Mouse (Mus musculus): ENCODE data around the gene Cnnm2. TPM values are rescaled to one million over a fixed set of nuclear protein-coding genes. Genes with fewer than 3 reads are reported as not detected.

Gene Cnnm2
- polyA plus RNA-seq, 1 experiment from 2014 or later: 3.9 TPM

DNA sequence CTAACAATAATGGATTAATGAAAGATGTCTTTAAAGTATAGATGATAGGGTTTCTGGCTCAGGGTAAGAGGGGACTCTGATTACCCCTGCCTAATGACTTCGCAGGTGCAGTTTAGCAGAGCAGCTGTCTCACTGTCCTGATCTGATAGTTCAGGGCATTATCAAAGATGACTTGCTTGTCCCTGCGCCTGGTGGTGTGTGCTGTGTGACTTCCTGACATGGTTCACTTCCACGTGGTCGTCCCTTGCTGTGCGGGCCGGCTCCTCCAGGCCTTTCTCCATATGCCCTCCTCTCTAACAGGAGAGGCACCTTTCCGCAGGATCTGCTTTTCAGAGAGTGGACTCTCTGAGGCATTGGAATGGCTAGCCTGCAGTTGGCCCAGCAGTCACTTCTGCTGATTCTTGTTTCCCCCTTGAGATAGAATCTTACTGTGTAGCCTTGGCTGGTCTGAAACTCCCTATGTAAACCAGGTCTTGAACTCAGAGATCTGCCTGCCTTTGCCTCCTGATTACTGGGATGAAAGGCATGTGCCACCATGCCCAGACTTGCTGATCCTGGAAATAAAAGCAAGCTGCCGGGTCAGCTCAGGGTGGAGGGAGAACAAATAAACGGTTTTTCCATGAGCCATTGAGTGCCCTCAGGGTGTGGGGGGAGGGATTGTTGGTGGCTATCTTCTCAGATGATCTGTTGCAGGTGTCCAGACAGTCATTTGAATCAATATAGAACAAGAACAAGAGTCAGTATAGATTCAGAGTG is 44.7 kb downstream of the Cnnm2 start:
- H3K4me3 ChIP-seq (replicated peaks): no peak overlapping the region
- no peaks in the 10 kb centered on the region for H3K36me3 ChIP-seq (replicated peaks)
- no peak overlapping the region for H3K4me2 ChIP-seq
- no peak overlapping the region for H3K27ac ChIP-seq
- no peaks in the 10 kb centered on the region for H3K9me3 ChIP-seq
- WGBS: 72% methylated on average over 9 of the region's 9 CpGs
- H3K4me1 ChIP-seq: peaks cover 2% of the 10 kb centered on the region; the same call in 1 of the 2 replicates
- no peaks in the 10 kb centered on the region for H3K27me3 ChIP-seq
- ATAC-seq (ENCODE audit: low FRiP score): no peak
- H3K9ac ChIP-seq: no peak overlapping the region

DNA sequence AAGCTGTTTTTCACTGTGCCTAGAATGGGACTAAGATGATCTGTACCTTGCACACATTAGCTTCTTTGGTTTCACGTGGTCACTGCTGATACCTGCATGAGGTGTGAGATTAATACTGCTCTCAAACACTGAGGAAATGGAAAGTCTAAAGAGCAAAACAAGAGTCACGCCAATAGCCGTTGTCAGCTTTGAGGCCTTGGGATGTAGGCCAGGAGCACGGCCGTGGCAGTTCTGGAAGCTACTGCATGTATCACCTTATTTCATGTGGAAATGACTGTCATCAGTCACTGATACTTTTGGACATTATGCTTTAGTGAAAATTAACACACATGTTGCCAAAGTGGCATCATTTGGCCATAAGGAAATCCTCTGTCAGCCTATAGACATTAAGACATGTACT is 46.9 kb downstream of the Cnnm2 start:
- Histone ChIP-seq H3K9me3 (no peaks in the 10 kb centered on the region), H3K9ac (no peak overlapping the region), H3K36me3 (replicated peaks) (no peaks in the 10 kb centered on the region), H3K4me3 (replicated peaks) (no peak overlapping the region), H3K4me1 (no peaks in the 10 kb centered on the region), H3K27ac (no peak overlapping the region), H3K27me3 (no peaks in the 10 kb centered on the region), H3K4me2 (no peak overlapping the region)
- WGBS: 95% methylated on average over 5 of the region's 5 CpGs
- ATAC-seq (ENCODE audit: low FRiP score): no peak

DNA sequence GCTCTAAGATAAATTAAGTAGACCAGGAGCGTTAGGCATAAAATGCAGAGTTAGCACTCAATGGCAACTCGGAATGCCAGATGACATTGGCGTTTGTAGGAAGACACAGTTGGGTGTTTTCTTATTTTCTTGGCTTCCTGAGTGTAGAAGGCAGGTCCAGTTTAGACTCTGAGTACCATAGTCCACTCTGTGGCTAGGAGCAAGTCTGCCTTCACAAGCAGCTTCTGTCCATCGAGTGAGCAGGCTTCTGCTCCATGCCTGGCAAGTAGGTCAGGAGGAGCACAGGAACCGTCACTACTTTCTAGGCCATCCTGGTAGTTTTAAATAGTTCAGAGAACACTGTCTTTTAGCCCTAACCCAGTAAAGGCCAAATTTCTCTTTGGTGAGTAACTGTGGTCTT is 47.6 kb downstream of the Cnnm2 start:
- Histone ChIP-seq H3K27ac (no peak overlapping the region), H3K4me1 (no peaks in the 10 kb centered on the region), H3K4me3 (replicated peaks) (no peak overlapping the region), H3K36me3 (replicated peaks) (no peaks in the 10 kb centered on the region), H3K9ac (no peak overlapping the region), H3K4me2 (no peak overlapping the region), H3K9me3 (no peaks in the 10 kb centered on the region), H3K27me3 (no peaks in the 10 kb centered on the region)
- 92% methylated on average over 5 of the region's 5 CpGs for WGBS
- no peak for ATAC-seq (ENCODE audit: low FRiP score)

DNA sequence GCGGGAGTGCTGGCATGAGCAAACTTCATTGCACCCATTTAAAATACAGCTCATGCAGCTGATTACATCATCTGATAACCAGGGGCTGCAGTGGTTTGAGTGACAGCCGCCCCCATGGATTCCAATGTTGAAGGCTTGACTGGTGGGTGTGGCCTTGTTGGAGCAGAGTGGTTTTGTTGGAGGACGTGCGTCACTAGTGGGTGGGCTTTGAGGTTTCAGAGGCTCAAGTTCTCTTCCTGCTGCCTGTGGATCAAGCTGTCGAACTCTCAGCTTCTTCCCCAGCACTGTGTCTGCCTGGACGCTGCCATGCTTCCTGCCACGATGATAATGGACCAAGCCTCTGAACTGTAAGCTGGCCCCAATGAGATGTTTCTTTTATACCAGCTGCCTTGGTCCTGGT is 57.9 kb downstream of the Cnnm2 start:
- Histone ChIP-seq H3K4me2 (no peak overlapping the region), H3K4me1 (no peaks in the 10 kb centered on the region), H3K9me3 (no peaks in the 10 kb centered on the region), H3K36me3 (replicated peaks) (no peaks in the 10 kb centered on the region), H3K9ac (no peak overlapping the region), H3K27me3 (no peaks in the 10 kb centered on the region), H3K27ac (no peak overlapping the region), H3K4me3 (replicated peaks) (no peak overlapping the region)
- no peak for ATAC-seq (ENCODE audit: low FRiP score)
- WGBS: 71% methylated on average over 7 of the region's 7 CpGs

- Histone ChIP-seq H3K4me3 (replicated peaks) (no peak overlapping the region), H3K4me1 (no peaks in the 10 kb centered on the region), H3K27me3 (no peaks in the 10 kb centered on the region), H3K27ac (no peak overlapping the region), H3K36me3 (replicated peaks) (no peaks in the 10 kb centered on the region), H3K9ac (no peak overlapping the region), H3K9me3 (no peaks in the 10 kb centered on the region), H3K4me2 (no peak overlapping the region)
- 92% methylated on average over 4 of the region's 4 CpGs for WGBS
- no peak for ATAC-seq (ENCODE audit: low FRiP score)
Observed at GRCm38 (mm10) chr19:46822491-46822890, 61.1 kb downstream of the Cnnm2 start.

DNA sequence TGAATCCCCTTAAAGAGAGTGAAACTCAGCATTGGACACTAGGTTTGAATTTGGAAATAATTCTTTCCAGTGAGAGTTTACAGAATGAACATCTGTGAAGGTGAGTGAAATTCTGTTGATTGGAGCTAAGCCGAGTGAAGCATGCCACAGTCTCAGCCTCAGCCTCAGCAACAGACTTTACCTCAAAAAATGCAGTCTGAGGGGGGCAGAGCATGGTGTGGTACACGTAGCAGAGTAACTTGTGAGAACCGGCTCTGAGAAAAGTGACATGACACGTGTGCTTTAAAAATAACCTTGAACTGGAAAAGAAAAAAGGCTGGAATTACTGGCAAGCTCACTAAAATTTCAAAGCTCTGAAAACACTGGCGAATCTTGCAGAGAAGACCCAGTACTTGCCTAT is 62.4 kb downstream of the Cnnm2 start:
- no peaks in the 10 kb centered on the region for H3K27me3 ChIP-seq
- no peak for ATAC-seq (ENCODE audit: low FRiP score)
- H3K27ac ChIP-seq: no peak overlapping the region

DNA sequence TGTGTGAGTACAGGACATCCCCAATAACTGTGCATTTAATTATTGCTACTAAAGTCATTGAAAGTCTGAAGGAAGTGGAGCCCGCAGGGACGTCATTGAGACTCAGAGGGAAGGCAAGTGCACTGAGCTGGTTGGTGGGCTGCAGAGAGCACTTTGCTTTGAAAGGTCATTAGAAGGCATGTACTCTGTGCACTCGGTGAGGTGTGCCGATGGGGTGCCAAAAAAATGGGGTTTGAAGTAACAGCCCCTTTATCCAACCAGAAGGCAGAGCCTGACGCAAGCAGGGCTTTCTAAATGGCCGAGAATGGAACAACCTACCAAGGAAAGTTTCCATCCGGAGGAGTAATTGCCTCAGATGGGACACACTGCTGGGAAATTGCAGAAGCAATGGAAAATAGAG is 63.5 kb downstream of the Cnnm2 start:
- no peaks in the 10 kb centered on the region for H3K4me1 ChIP-seq
- H3K27me3 ChIP-seq: no peaks in the 10 kb centered on the region
- no peaks in the 10 kb centered on the region for H3K9me3 ChIP-seq
- no peak for ATAC-seq (ENCODE audit: low FRiP score)
- H3K9ac ChIP-seq: no peak overlapping the region
- no peak overlapping the region for H3K4me3 ChIP-seq (replicated peaks)
- H3K27ac ChIP-seq: no peak overlapping the region
- 77% methylated on average over 7 of the region's 7 CpGs for WGBS
- no peaks in the 10 kb centered on the region for H3K36me3 ChIP-seq (replicated peaks)
- H3K4me2 ChIP-seq: no peak overlapping the region

More for the DNA sequence above, 62.4 kb downstream of the Cnnm2 start:
- H3K36me3 ChIP-seq (replicated peaks): no peaks in the 10 kb centered on the region
- 82% methylated on average over 5 of the region's 5 CpGs for WGBS
- H3K9me3 ChIP-seq: no peaks in the 10 kb centered on the region
- no peak overlapping the region for H3K4me2 ChIP-seq
- H3K4me3 ChIP-seq (replicated peaks): no peak overlapping the region
- H3K4me1 ChIP-seq: no peaks in the 10 kb centered on the region
- no peak overlapping the region for H3K9ac ChIP-seq

DNA sequence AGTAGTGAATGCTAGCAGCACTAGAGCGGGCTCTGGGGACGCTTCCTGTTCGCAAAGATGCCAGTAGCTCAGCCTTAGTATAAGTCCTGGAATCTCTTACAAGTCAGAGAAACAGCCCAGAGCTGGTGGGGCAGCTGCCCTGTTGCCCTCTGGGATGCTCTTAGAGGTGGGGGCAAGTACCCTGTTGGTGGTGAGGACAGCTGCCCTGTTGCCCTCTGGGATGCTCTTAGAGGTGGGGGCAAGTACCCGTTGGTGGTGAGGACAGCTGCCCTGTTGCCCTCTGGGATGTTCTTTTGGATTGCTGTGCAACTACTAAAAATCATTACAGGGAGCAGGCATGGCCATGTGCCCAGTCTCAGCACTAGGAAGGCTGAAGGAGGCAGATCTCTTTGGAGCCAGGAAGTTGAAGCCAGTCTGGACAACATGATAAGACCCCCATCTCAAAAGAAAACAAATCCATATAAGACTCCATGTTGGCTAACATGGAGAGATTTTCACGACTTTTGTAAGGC is 66.3 kb downstream of the Cnnm2 start:
- Histone ChIP-seq H3K4me3 (replicated peaks) (no peak overlapping the region), H3K4me1 (no peaks in the 10 kb centered on the region)
- WGBS: 90% methylated on average over 5 of the region's 5 CpGs

DNA sequence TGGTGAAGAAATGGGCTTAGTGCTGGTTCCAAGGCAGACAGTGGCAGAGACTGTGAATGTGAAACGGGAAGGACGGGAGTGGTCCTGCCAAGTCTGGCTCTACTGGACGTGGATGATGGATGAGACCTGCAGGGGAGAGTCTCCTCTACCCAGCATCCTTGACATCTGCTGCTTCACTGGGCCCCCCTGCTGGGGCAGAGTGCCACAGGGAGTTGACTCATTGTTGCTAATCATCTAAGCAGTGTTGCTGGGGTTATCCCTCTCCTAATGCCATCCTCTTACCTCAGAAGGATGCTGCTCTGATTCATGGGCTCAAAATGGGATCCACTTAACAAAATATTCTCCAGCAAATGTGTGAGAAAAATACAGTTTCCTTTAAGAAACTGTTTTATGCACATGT is 67.6 kb downstream of the Cnnm2 start:
- Histone ChIP-seq H3K4me3 (replicated peaks) (no peak overlapping the region), H3K9me3 (no peaks in the 10 kb centered on the region), H3K36me3 (replicated peaks) (no peaks in the 10 kb centered on the region), H3K27ac (no peak overlapping the region), H3K27me3 (peaks cover 3% of the 10 kb centered on the region; the same call in 1 of the 2 replicates), H3K4me1 (no peaks in the 10 kb centered on the region), H3K9ac (no peak overlapping the region), H3K4me2 (no peak overlapping the region)
- ATAC-seq (ENCODE audit: low FRiP score): no peak
- 69% methylated on average over 3 of the region's 3 CpGs for WGBS

More for the DNA sequence above, 66.3 kb downstream of the Cnnm2 start:
- Histone ChIP-seq H3K4me2 (no peak overlapping the region), H3K27me3 (peaks cover 3% of the 10 kb centered on the region; the same call in 1 of the 2 replicates), H3K27ac (no peak overlapping the region), H3K9ac (no peak overlapping the region), H3K9me3 (no peaks in the 10 kb centered on the region), H3K36me3 (replicated peaks) (no peaks in the 10 kb centered on the region)
- ATAC-seq (ENCODE audit: low FRiP score): no peak

DNA sequence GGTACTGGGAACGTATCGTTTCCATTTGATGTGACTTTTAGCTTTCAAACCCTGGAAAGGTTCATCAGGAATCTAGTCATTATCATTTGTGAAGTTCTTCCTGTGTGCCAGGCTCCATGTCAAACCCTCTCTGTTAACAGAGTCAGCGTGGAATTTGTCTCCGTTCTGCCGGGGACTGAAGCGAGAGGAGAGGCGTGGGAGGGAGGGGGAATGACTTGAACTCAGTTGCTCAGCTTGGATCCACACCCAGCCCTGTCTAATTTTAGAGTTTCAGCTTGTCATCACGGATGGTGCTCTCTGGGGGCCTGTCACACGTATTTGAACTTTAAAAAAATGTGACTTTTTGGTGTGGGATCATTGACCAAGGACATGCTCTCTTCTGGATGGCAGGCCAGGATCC is 70.0 kb downstream of the Cnnm2 start:
- Histone ChIP-seq H3K27ac (no peak overlapping the region), H3K4me1 (peaks cover 6% of the 10 kb centered on the region; the same call in 1 of the 2 replicates), H3K27me3 (peaks cover 3% of the 10 kb centered on the region; the same call in 1 of the 2 replicates), H3K4me2 (no peak overlapping the region), H3K36me3 (replicated peaks) (no peaks in the 10 kb centered on the region), H3K9ac (no peak overlapping the region), H3K9me3 (no peaks in the 10 kb centered on the region), H3K4me3 (replicated peaks) (no peak overlapping the region)
- 86% methylated on average over 9 of the region's 9 CpGs for WGBS
- no peak for ATAC-seq (ENCODE audit: low FRiP score)

GRCm38 (mm10) chr19:46834301-46834700 is 72.9 kb downstream of the Cnnm2 start:
- 87% methylated on average over 5 of the region's 5 CpGs for WGBS
- peaks cover 3% of the 10 kb centered on the region; the same call in 1 of the 2 replicates for H3K27me3 ChIP-seq
- no peak overlapping the region for H3K9ac ChIP-seq
- peaks cover 6% of the 10 kb centered on the region; the same call in 1 of the 2 replicates for H3K4me1 ChIP-seq
- no peak overlapping the region for H3K27ac ChIP-seq
- no peak overlapping the region for H3K4me3 ChIP-seq (replicated peaks)
- H3K9me3 ChIP-seq: no peaks in the 10 kb centered on the region
- no peak overlapping the region for H3K4me2 ChIP-seq
- no peaks in the 10 kb centered on the region for H3K36me3 ChIP-seq (replicated peaks)
- no peak for ATAC-seq (ENCODE audit: low FRiP score)

- no peak overlapping the region for H3K4me2 ChIP-seq
- no peak overlapping the region for H3K9ac ChIP-seq
- H3K9me3 ChIP-seq: no peaks in the 10 kb centered on the region
- no peak overlapping the region for H3K4me3 ChIP-seq (replicated peaks)
- H3K4me1 ChIP-seq: peaks cover 6% of the 10 kb centered on the region; the same call in 1 of the 2 replicates
- WGBS: 87% methylated on average over 4 of the region's 4 CpGs
- peaks cover 3% of the 10 kb centered on the region; the same call in 1 of the 2 replicates for H3K27me3 ChIP-seq
- no peaks in the 10 kb centered on the region for H3K36me3 ChIP-seq (replicated peaks)
- H3K27ac ChIP-seq: no peak overlapping the region
- ATAC-seq (ENCODE audit: low FRiP score): no peak
Observed at GRCm38 (mm10) chr19:46835339-46835738, 73.9 kb downstream of the Cnnm2 start.

DNA sequence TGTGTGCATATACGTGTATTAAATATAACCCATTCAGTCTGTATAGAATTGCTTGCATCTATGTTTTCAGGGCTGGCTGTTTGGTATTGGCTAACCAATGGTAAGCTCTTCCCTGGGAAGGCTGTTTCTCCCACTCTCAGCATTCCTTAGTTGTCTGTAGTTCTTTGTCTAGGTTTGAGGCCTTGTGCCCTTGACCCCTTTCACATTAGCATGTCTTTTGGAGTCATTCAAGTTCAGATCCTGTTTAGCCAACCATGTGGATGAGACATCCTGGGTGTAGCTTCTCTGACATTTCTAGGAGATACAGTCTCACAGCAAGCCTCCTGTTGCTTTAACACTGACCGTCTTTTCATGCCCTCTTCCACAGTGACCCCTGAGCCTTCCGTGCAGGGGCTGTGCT is 74.7 kb downstream of the Cnnm2 start:
- H3K9ac ChIP-seq: no peak overlapping the region
- 78% methylated on average over 3 of the region's 3 CpGs for WGBS
- no peaks in the 10 kb centered on the region for H3K9me3 ChIP-seq
- peaks cover 3% of the 10 kb centered on the region; the same call in 1 of the 2 replicates for H3K27me3 ChIP-seq
- no peak overlapping the region for H3K4me3 ChIP-seq (replicated peaks)
- ATAC-seq (ENCODE audit: low FRiP score): no peak
- peaks cover 6% of the 10 kb centered on the region; the same call in 1 of the 2 replicates for H3K4me1 ChIP-seq
- no peak overlapping the region for H3K27ac ChIP-seq
- no peaks in the 10 kb centered on the region for H3K36me3 ChIP-seq (replicated peaks)
- H3K4me2 ChIP-seq: no peak overlapping the region

All from forebrain, embryonic 12.5 days (tissue).